In genomic region chr15:28473749-28474390, GRCm38 (mm10) we compare ENCODE assay signal across 15 mouse cellular contexts.
"Had no signal": no experiment of that assay in that cellular context is flagged by ENCODE, and none has a peak within 500 bp of the region (broad histone marks: within the 10 kb centered on the region; RNA-seq: fewer than 3 reads in every experiment).

No protein-coding gene starts in this region.

- H3K4me1 ChIP-seq: neural tube, embryonic 15.5 days; stomach, embryonic 15.5 days had no signal

- DNase-seq: retina, postnatal 1 day; right cerebral cortex, adult 18-20 months; right cerebral cortex, postnatal 14 days; right cerebral cortex, postnatal 25 days; right cerebral cortex, postnatal 4 days; spleen, adult 18-20 months; thymus, adult 18-20 months; thymus, adult 2 months; thymus, postnatal 14 days; thymus, postnatal 25 days; thymus, postnatal 36 days; thymus, postnatal 4 days had no signal

- H3K27ac ChIP-seq: neural tube, embryonic 15.5 days; stomach, embryonic 15.5 days; stomach, postnatal 0 days had no signal

- H3K4me2 ChIP-seq: neural tube, embryonic 15.5 days; stomach, embryonic 15.5 days had no signal

- H3K9me3 ChIP-seq: neural tube, embryonic 15.5 days; stomach, embryonic 15.5 days had no signal

- H3K4me3 ChIP-seq: neural tube, embryonic 15.5 days; stomach, embryonic 15.5 days had no signal

- H3K27me3 ChIP-seq: neural tube, embryonic 15.5 days; stomach, embryonic 15.5 days had no signal

- H3K36me3 ChIP-seq: neural tube, embryonic 15.5 days; stomach, embryonic 15.5 days had no signal

- H3K9ac ChIP-seq: neural tube, embryonic 15.5 days; stomach, embryonic 15.5 days had no signal
